Mouse (Mus musculus) kidney, postnatal 0 days (tissue): Measurements from ENCODE around the gene Slc52a3. TPM values are rescaled to one million over a fixed set of nuclear protein-coding genes. Genes with fewer than 3 reads are reported as not detected.
A peak's percentile ranks its signal among the peaks of the same experiment; 100 is the strongest.

Experiments used
- ATAC-seq: fragments of 200-750 bp; cut with Nextera tagmentation; replicated peaks from 2 replicates; pipeline ENCODE4 v1.8.0; 2017; ENCODE audit warnings: low read depth, moderate number of reproducible peaks, moderate TSS enrichment, moderate library complexity; ENCODE audit not compliant: low FRiP score
- DNase-seq: peaks from one replicate; pipeline ENCODE4 v3.0.0-alpha.2; 2016; ENCODE audit warnings: low spot score
- H3K27ac ChIP-seq: fragments of 300-500 bp; sonication (generic); 2 replicates; pipeline ENCODE4 v1.5.1; 2014; ENCODE audit warnings: mild to moderate bottlenecking
- H3K27me3 ChIP-seq: fragments of 300-500 bp; sonication (generic); 2 replicates; pipeline ENCODE4 v1.6.1; 2014; ENCODE audit warnings: low read length, mixed read lengths; ENCODE audit not compliant: insufficient read depth
- H3K36me3 ChIP-seq: fragments of 300-500 bp; sonication (generic); 2 replicates; pipeline ENCODE4 v1.6.1; 2014; ENCODE audit warnings: low read length, mixed read lengths; ENCODE audit not compliant: insufficient read depth
- H3K4me1 ChIP-seq: fragments of 300-500 bp; sonication (generic); replicated peaks from 2 replicates; pipeline ENCODE4 v1.6.1; 2014; ENCODE audit warnings: antibody characterized with exemption, low read length, mixed read lengths; ENCODE audit not compliant: insufficient read depth
- H3K4me2 ChIP-seq: fragments of 300-500 bp; sonication (generic); 2 replicates; pipeline ENCODE4 v1.6.1; 2014; ENCODE audit warnings: mild to moderate bottlenecking, low read length, moderate library complexity, mixed read lengths
- H3K4me3 ChIP-seq: fragments of 300-500 bp; sonication (generic); replicated peaks from 2 replicates; pipeline ENCODE4 v1.5.1; 2014; ENCODE audit warnings: low read depth, low read length
- H3K9ac ChIP-seq: fragments of 300-500 bp; sonication (generic); 2 replicates; pipeline ENCODE4 v1.6.1; 2014; ENCODE audit warnings: low read depth, low read length
- H3K9me3 ChIP-seq: fragments of 300-500 bp; sonication (generic); replicated peaks from 2 replicates; pipeline ENCODE4 v1.6.1; 2016; ENCODE audit warnings: low read length, inconsistent platforms, mixed read lengths
- CTCF ChIP-seq: IDR thresholded peaks from 2 replicates; pipeline ENCODE4 v1.5.1; 2016; ENCODE audit warnings: antibody characterized with exemption, low read depth, mild to moderate bottlenecking, moderate library complexity
- WGBS: fragments of 180-500 bp; shearing (Covaris S2); extraction: QIAGEN DNeasy Blood & Tissue Kit; methylation state at CpG from one replicate; pipeline ENCODE4 v1.1.7; 2014; 5-methylcytosine and 5-hydroxymethylcytosine counted together
- polyA plus RNA-seq: library from polyadenylated mRNA; unstranded; fragments of >200 nt; fragmentation: Nextera tagmentation; extraction: Ambion mirVana; gene quantifications from 2 replicates; pipeline ENCODE4 v1.2.1, GENCODE M21; 2015

Gene Slc52a3
- polyA plus RNA-seq, 1 experiment from 2014 or later, result 24.5 TPM

DNA sequence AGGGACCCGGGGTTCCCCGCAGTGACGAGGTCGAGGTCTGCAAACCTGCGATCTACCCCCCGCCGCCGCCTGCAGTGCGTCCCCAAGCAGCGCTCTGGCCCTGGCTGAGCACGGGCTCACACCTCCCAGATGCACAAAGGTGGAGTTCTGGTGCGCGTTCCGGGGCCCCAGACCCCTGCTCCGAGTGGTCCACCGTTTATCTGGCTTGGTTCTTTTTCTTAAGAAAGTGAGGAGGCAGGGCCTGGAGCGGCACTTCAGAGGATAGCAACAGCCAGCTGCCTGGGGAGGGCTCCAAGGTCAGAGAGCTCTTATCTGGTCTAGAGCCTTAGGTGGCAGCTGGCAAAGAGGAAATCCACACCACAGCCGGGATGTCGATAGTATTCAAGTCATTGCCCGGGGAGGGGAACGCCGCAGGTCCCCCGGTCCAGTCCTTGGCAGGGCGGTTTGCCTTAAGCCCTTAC is 52.7 kb downstream of the Slc52a3 start:
- no peaks in the 10 kb centered on the region for H3K9me3 ChIP-seq
- H3K27me3 ChIP-seq, result peaks cover 36% of the 10 kb centered on the region
- ATAC-seq, result no peak
- H3K4me2 ChIP-seq, result peak overlapping the region; percentile 80
- H3K9ac ChIP-seq, result peak overlapping the region; percentile 20; the same call in 1 of the 2 replicates
- no peak for DNase-seq
- H3K4me1 ChIP-seq, result peaks cover 8% of the 10 kb centered on the region
- no peak overlapping the region for H3K27ac ChIP-seq
- peak overlapping the region; percentile 42 for H3K4me3 ChIP-seq
- H3K36me3 ChIP-seq, result no peaks in the 10 kb centered on the region
- under 1% methylated on average over 24 of the region's 24 CpGs for WGBS
- no peak for TF ChIP-seq CTCF

GRCm38 (mm10) chr2:152049611-152050270 is 53.4 kb downstream of the Slc52a3 start:
- ATAC-seq, result no peak
- Histone ChIP-seq H3K4me1 (peaks cover 8% of the 10 kb centered on the region), H3K4me3 (peak overlapping the region; percentile 42; the same call in 1 of the 2 replicates), H3K27ac (no peak overlapping the region), H3K27me3 (peaks cover 36% of the 10 kb centered on the region), H3K4me2 (no peak overlapping the region), H3K9ac (no peak overlapping the region), H3K9me3 (no peaks in the 10 kb centered on the region), H3K36me3 (no peaks in the 10 kb centered on the region)
- no peak for TF ChIP-seq CTCF
- 6% methylated on average over 13 of the region's 13 CpGs for WGBS
- DNase-seq, result no peak

GRCm38 (mm10) chr2:152050316-152050715 is 54.0 kb downstream of the Slc52a3 start:
- peaks cover 36% of the 10 kb centered on the region for H3K27me3 ChIP-seq
- H3K4me3 ChIP-seq, result no peak overlapping the region
- no peak overlapping the region for H3K27ac ChIP-seq
- 6% methylated on average over 7 of the region's 7 CpGs for WGBS
- TF ChIP-seq CTCF, result no peak
- peaks cover 8% of the 10 kb centered on the region for H3K4me1 ChIP-seq
- H3K9me3 ChIP-seq, result no peaks in the 10 kb centered on the region
- ATAC-seq (no peak), DNase-seq (no peak)
- H3K9ac ChIP-seq, result no peak overlapping the region
- H3K4me2 ChIP-seq, result no peak overlapping the region
- H3K36me3 ChIP-seq, result no peaks in the 10 kb centered on the region

GRCm38 (mm10) chr2:152051985-152052384 is 55.7 kb downstream of the Slc52a3 start:
- TF ChIP-seq CTCF, result no peak
- no peak overlapping the region for H3K27ac ChIP-seq
- ATAC-seq, result no peak
- no peak overlapping the region for H3K4me3 ChIP-seq
- H3K4me1 ChIP-seq, result peaks cover 8% of the 10 kb centered on the region
- WGBS, result 70% methylated on average over 3 of the region's 3 CpGs
- no peak overlapping the region for H3K4me2 ChIP-seq
- no peaks in the 10 kb centered on the region for H3K9me3 ChIP-seq
- peaks cover 36% of the 10 kb centered on the region for H3K27me3 ChIP-seq
- no peak for DNase-seq
- H3K36me3 ChIP-seq, result no peaks in the 10 kb centered on the region
- no peak overlapping the region for H3K9ac ChIP-seq

DNA sequence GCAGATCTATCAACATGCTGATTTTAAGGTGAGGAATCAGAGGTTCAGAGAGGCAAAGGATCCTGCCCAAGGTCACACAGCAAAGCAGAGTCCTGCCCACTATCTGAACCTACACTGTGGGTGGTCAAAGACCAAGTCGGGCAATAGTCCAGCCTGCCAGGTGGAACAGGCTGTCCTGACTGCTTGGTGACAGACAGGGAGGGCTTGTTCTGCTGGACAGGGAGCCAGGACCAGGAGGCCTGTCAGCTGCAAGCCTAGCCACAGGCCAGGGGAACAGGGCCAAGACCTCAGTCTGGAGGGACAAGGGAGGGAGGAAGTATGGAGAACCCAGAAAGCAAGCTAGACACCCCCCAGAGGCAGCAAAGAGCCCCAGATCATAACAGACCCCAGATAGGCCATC is 59.1 kb downstream of the Slc52a3 start:
- ATAC-seq, result no peak
- no peak for DNase-seq

GRCm38 (mm10) chr2:152056368-152057251 is 60.3 kb downstream of the Slc52a3 start:
- Histone ChIP-seq H3K27me3 (peaks cover 7% of the 10 kb centered on the region; the same call in 1 of the 2 replicates), H3K4me3 (no peak overlapping the region), H3K9ac (no peak overlapping the region), H3K9me3 (no peaks in the 10 kb centered on the region), H3K4me2 (no peak overlapping the region), H3K4me1 (no peaks in the 10 kb centered on the region), H3K36me3 (no peaks in the 10 kb centered on the region), H3K27ac (no peak overlapping the region)
- WGBS, result 68% methylated on average over 22 of the region's 22 CpGs
- ATAC-seq (no peak), DNase-seq (no peak)
- TF ChIP-seq CTCF, result no peak

More for the DNA sequence above, 59.1 kb downstream of the Slc52a3 start:
- no peaks in the 10 kb centered on the region for H3K36me3 ChIP-seq
- H3K27ac ChIP-seq, result no peak overlapping the region
- WGBS, result 38% methylated on average over 1 of the region's 1 CpGs
- no peak overlapping the region for H3K9ac ChIP-seq
- H3K9me3 ChIP-seq, result no peaks in the 10 kb centered on the region
- no peaks in the 10 kb centered on the region for H3K4me1 ChIP-seq
- TF ChIP-seq CTCF, result no peak
- peaks cover 9% of the 10 kb centered on the region; the same call in 1 of the 2 replicates for H3K27me3 ChIP-seq
- no peak overlapping the region for H3K4me2 ChIP-seq
- H3K4me3 ChIP-seq, result no peak overlapping the region
